Mouse (Mus musculus): ENCODE results near the gene Macrod1. TPM values are rescaled to one million over a fixed set of nuclear protein-coding genes. Genes with fewer than 3 reads are reported as not detected.
A peak's percentile ranks its signal among the peaks of the same experiment; 100 is the strongest.

The Macrod1 gene
- polyA plus RNA-seq, 1 experiment: 33.8 TPM

DNA sequence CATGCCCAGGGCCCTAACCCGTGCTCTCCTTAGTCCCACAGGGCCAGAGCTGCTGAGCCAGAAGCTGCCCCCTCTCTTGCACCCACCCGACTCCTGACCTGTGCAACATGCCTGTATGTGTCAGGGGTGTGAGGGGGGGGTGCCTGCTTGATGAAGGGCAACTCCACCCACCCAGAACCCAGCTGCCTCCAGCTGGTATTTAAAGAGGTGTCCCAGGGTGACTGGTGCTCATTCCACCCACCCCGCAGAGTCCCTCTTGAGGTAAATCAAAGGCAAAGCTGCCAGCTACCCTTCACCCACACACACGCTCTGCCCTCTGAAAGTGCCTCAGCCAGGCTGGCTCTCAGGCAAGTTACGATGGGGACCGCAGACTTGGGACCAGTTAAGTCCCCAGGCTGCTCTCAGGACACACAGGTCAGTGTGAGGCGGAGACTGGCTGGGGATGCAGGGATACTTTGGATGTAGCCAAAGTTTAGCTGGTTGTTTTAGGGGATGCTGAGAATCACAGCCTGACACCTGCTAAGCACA lies 92.6 kb downstream of the Macrod1 start:
- TF ChIP-seq POLR2A (IDR thresholded peaks at IDR 0.05; ENCODE audit: borderline replicate concordance, insufficient read depth, low read length) (no peak), CTCF (IDR thresholded peaks at IDR 0.05; ENCODE audit: borderline replicate concordance, insufficient read depth, low read depth, low read length) (no peak)
- no peak for DNase-seq
- Histone ChIP-seq H3K27me3 (ENCODE audit: control insufficient read depth, insufficient read depth, low read length) (no peaks in the 10 kb centered on the region), H3K4me1 (ENCODE audit: control insufficient read depth, insufficient read depth, low read length) (peaks cover 55% of the 10 kb centered on the region), H3K4me3 (replicated peaks; ENCODE audit: insufficient read depth, low read depth, low read length) (no peak overlapping the region), H3K27ac (ENCODE audit: insufficient read depth, low read length) (no peak overlapping the region)
- 59% methylated on average over 7 of the region's 7 CpGs for WGBS

DNA sequence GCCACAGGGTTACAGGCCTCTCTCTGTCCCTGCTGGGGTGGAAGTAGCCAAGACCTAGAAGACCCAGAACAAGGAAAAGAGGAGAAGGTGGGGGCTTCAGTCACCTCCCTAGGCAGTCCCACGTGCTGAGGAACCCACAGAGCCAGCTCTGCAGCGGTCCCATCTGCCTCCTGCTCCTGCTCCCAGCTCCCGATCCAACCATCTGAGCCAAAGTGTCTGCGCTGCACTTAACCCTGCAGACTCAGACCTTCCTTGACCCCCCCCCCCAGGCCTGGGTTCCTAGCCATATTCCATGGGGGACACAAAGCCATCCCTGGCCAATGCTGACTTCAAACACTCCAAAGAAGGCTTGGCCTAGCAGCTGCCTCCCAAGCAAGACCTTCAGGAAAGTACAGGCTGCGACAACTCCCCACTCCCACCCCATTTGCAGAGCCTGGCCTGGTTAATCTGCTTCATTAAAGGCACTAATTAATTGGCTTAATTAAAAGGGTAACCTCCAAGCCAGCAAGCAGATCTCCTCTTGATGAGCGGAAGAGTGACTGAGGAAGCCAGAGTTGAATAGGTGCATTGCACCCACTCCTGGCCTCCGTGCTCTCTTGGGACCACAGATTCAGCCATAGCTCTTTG lies 94.8 kb downstream of the Macrod1 start:
- 57% methylated on average over 7 of the region's 7 CpGs for WGBS
- TF ChIP-seq POLR2A (IDR thresholded peaks at IDR 0.05; ENCODE audit: borderline replicate concordance, insufficient read depth, low read length): no peak
- TF ChIP-seq CTCF (IDR thresholded peaks at IDR 0.05; ENCODE audit: borderline replicate concordance, insufficient read depth, low read depth, low read length): no peak
- Histone ChIP-seq H3K27ac (ENCODE audit: insufficient read depth, low read length) (no peak overlapping the region), H3K4me1 (ENCODE audit: control insufficient read depth, insufficient read depth, low read length) (peaks cover 69% of the 10 kb centered on the region), H3K4me3 (replicated peaks; ENCODE audit: insufficient read depth, low read depth, low read length) (no peak overlapping the region), H3K27me3 (ENCODE audit: control insufficient read depth, insufficient read depth, low read length) (no peaks in the 10 kb centered on the region)
- DNase-seq: no peak

DNA sequence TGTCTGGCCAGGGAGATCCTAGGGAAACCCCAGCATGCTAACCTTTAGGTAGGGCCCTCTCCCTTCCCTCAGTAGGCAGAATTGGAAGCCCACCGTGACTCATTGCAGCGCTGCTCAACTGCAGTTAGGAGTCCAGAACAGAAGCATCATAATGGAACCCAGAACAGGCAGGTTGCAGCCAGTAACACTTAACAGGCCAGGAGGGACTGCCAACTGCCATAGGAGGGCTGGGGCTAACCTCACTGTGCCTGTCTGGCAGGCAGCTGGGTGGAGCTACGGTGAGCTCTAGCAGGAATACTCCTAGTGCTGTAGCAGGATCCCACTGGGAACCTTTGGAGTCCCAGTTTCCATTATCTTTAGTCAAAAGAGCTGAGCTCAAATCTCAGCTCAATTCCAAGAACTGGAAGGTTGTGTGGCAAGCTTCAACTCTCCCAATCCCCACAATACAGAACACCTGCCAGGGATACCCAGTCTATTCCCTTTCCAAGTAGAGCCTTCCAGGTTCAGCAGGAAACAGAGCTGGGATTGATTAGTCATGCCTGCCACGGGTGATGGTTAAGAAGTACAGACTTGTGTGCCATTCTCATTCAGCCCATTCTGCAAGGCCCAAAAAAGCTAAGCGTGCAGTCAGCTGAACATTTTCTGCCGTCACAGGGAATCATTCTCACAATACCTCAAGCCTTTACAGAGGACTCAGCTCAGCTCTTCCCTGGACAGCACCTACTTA lies 95.5 kb downstream of the Macrod1 start:
- Histone ChIP-seq H3K4me1 (ENCODE audit: control insufficient read depth, insufficient read depth, low read length) (peaks cover 71% of the 10 kb centered on the region), H3K4me3 (replicated peaks; ENCODE audit: insufficient read depth, low read depth, low read length) (no peak overlapping the region), H3K27me3 (ENCODE audit: control insufficient read depth, insufficient read depth, low read length) (no peaks in the 10 kb centered on the region), H3K27ac (ENCODE audit: insufficient read depth, low read length) (no peak overlapping the region)
- no peak for DNase-seq
- TF ChIP-seq POLR2A (IDR thresholded peaks at IDR 0.05; ENCODE audit: borderline replicate concordance, insufficient read depth, low read length) (no peak), CTCF (IDR thresholded peaks at IDR 0.05; ENCODE audit: borderline replicate concordance, insufficient read depth, low read depth, low read length) (no peak)
- 76% methylated on average over 6 of the region's 6 CpGs for WGBS

DNA sequence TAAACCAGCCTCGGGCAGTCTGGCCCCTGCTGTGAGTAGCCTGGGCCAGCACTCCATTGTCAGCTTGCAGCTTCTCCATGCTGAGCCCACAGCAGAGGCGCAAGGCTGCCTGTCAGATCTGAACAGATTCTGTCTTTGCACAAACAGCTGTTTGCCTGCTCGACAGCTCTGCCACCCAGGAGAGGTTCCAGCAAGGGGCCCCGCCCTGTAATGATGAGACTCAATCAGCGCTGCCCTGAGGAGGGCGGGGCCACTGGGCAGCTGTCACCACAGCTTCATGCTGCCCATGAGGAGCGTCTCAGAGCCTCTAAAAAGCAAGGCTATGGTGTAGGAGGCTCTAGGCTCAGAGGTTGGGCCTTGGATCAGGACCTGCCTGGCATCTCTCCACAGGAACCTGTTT lies 96.6 kb downstream of the Macrod1 start:
- TF ChIP-seq POLR2A (IDR thresholded peaks at IDR 0.05; ENCODE audit: borderline replicate concordance, insufficient read depth, low read length): no peak
- TF ChIP-seq CTCF (IDR thresholded peaks at IDR 0.05; ENCODE audit: borderline replicate concordance, insufficient read depth, low read depth, low read length): no peak
- WGBS: 57% methylated on average over 7 of the region's 7 CpGs
- Histone ChIP-seq H3K27me3 (ENCODE audit: control insufficient read depth, insufficient read depth, low read length) (no peaks in the 10 kb centered on the region), H3K4me3 (replicated peaks; ENCODE audit: insufficient read depth, low read depth, low read length) (no peak overlapping the region), H3K4me1 (ENCODE audit: control insufficient read depth, insufficient read depth, low read length) (peaks cover 72% of the 10 kb centered on the region), H3K27ac (ENCODE audit: insufficient read depth, low read length) (no peak overlapping the region)
- DNase-seq: no peak

DNA sequence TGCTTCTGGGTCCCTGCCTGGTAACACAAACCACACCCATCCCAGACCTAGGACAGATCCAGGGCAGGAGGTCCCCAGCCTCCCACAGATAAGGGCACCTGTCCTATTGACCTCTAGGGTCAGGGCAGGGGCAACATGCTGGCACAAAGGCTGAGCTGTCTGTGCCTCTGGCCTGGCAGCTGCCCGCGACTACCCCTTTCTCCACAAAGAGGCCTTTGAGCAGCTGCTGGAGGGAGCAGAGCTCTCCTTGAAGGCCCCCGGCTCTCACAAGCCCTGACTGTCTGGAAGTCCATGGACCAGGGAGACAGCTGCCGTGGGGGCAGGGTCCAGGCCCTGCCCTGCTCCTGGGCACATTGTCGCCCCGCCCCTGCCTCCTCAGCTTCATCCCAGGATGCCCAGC lies 98.6 kb downstream of the Macrod1 start:
- peaks cover 68% of the 10 kb centered on the region for H3K4me1 ChIP-seq (ENCODE audit: control insufficient read depth, insufficient read depth, low read length)
- TF ChIP-seq POLR2A (IDR thresholded peaks at IDR 0.05; ENCODE audit: borderline replicate concordance, insufficient read depth, low read length) (no peak), CTCF (IDR thresholded peaks at IDR 0.05; ENCODE audit: borderline replicate concordance, insufficient read depth, low read depth, low read length) (no peak)
- 61% methylated on average over 6 of the region's 6 CpGs for WGBS
- no peak for DNase-seq
- H3K27ac ChIP-seq (ENCODE audit: insufficient read depth, low read length): no peak overlapping the region
- H3K27me3 ChIP-seq (ENCODE audit: control insufficient read depth, insufficient read depth, low read length): no peaks in the 10 kb centered on the region
- no peak overlapping the region for H3K4me3 ChIP-seq (replicated peaks; ENCODE audit: insufficient read depth, low read depth, low read length)

DNA sequence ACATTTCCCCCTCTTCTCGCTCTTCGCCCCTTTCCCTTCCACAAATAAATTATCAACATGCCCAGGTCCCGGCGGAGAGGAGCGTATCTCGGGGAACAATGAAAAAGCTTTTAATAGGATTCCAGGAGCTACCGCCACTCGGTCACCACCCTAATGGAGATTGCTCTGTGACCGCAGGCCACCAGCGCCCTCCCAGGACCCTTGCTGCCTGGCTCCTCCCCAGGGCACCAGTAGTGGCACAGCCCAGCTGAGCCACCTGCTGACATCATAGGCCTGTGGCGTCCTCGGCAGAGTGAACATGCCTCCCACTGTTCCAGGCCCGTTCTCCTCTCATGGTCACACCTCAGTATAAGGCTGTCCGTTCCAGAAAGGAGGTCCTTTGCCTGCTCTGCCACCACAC lies 101.1 kb downstream of the Macrod1 start:
- H3K27me3 ChIP-seq (ENCODE audit: control insufficient read depth, insufficient read depth, low read length): no peaks in the 10 kb centered on the region
- DNase-seq: no peak
- peaks cover 69% of the 10 kb centered on the region for H3K4me1 ChIP-seq (ENCODE audit: control insufficient read depth, insufficient read depth, low read length)
- 60% methylated on average over 14 of the region's 14 CpGs for WGBS
- TF ChIP-seq CTCF (IDR thresholded peaks at IDR 0.05; ENCODE audit: borderline replicate concordance, insufficient read depth, low read depth, low read length): no peak
- TF ChIP-seq POLR2A (IDR thresholded peaks at IDR 0.05; ENCODE audit: borderline replicate concordance, insufficient read depth, low read length): no peak
- no peak overlapping the region for H3K4me3 ChIP-seq (replicated peaks; ENCODE audit: insufficient read depth, low read depth, low read length)
- no peak overlapping the region for H3K27ac ChIP-seq (ENCODE audit: insufficient read depth, low read length)

DNA sequence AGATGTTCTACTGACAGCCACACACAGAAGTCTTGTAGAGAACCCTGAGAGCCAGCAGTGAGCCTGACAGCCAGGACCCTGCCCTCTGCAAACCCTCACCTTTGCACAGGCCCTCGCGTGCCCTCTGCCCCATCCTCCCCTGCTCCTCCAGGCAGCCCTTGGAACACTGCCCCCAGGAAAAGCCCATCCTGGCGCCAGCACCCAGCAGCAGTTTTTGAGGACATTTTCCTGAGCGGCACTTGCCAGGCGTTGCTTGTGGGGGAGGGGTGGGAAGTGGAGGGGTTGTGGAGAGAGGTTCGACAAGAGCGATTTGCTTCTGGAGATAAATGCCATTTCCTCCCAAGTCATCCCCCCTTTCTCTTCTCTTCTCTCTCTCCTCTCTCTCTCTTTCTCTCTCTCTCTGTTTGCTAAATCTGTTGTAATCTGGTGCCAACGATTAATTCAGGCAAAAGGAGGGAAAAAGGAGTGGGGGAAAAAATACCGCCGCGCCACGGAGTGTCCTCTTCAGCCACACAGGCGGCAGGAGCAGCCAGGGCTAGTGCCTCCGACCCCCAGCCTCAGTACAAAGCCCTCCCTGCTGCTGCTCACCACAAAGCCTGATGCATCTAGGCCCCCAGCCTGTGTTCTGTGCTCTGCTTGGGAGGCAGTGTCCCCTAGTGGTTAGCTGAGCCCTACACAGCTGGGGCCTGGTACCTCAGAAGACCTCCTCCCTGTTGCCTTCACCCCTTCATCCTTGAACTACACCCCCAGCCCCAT lies 103.7 kb downstream of the Macrod1 start:
- WGBS: 9% methylated on average over 14 of the region's 14 CpGs
- H3K27me3 ChIP-seq (ENCODE audit: control insufficient read depth, insufficient read depth, low read length): no peaks in the 10 kb centered on the region
- DNase-seq: peak in 1 of 2 experiments; percentile 50
- no peak overlapping the region for H3K4me3 ChIP-seq (replicated peaks; ENCODE audit: insufficient read depth, low read depth, low read length)
- peaks cover 48% of the 10 kb centered on the region for H3K4me1 ChIP-seq (ENCODE audit: control insufficient read depth, insufficient read depth, low read length)
- TF ChIP-seq CTCF (IDR thresholded peaks at IDR 0.05; ENCODE audit: borderline replicate concordance, insufficient read depth, low read depth, low read length) (peak; percentile 79), POLR2A (IDR thresholded peaks at IDR 0.05; ENCODE audit: borderline replicate concordance, insufficient read depth, low read length) (no peak)
- H3K27ac ChIP-seq (ENCODE audit: insufficient read depth, low read length): no peak overlapping the region
